Mouse (Mus musculus): ENCODE measurements around the gene Ttc7.
A peak's percentile ranks its signal among the peaks of the same experiment; 100 is the strongest.

Gene Ttc7

DNA sequence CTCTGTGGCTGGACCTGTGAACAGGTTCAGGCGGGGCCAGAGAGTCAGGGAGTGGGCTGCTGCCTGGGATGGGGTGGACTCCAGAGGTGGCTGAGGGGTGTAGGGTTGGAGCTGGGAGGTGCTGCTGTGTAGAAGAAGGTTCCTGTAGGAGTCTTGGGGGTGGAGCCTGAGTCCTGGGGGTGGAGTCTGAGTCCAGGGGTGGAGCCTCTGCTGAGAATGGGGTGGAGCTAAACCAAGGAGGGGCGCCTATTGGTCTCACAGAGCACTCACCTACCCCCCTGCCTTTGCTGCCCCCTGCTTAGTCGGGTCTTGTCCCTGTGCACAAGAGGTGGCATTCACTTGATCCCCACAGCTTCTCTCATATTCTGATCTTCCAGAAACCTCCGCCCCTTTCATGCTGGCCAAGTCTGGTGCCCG, 31.9 kb downstream of the Ttc7 start:
- peak; percentile 65 to 67 for DNase-seq

DNA sequence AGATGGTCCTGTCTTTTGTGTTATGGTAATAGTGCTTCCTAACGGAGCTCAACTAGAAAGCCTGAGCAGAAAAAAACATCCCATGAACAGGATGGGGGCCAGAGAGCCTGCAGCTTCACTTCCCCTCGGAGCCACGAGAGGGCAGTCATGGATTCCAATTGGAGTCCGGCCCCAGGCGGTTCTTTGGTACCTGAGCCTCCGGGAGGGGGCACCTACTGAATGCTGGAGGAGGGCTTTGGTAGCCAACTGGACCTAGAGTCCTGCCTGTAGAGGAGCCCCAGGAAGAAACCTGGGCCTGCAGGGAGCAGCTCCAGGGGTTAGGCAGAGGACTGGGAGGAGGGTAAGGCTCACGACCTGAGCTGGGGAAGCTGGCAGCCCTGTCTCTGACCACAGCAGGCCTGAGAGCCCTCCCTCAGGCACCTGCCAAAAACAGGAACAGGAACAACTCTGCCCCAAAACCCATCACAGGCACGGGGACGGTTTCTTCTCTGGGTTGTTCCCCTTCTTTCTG, 32.4 kb downstream of the Ttc7 start:
- peak; percentile 96 to 97 for DNase-seq

DNA sequence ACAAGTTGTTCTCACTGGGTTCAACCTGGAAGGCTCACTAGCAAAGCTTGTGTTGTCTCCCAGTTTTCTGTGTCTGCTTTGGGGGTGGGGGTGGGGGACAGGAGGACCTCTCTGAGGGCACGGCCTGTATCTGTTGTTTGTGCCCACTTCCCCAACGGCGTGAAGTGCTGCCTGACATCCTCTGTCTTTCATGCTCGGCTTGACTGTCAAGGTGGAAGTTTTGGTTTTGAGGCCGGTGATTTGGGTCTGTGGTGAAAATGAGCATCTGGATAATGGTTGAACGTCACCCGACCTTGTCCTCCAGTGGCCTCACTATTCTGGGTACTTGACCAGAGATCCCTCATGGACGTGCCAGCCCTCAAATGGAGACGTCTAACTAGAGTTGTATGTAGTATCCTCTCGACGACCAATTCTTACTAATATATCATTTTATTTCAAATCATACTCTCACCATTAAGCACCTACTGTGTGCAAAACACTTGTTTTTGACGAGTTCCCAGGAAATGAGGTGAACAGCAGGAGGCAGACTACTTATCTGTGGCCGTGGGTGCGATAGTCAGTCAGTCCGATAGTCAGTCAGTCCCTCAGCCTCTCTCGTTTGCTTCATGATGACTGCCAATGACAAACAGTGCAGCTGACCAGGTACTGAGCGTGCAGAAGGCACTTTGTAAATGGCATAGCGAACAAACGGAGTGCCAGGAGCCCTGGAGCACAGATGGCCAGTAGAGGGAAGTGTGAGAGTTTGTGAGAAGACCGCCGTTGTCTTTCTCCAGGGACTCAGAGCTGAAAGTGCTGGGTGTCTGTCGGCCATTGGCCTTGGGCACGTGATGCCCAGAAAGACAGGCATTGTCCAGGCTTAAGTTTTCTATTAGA, 33.4 kb downstream of the Ttc7 start:
- peak; percentile 57 to 64 for DNase-seq

DNA sequence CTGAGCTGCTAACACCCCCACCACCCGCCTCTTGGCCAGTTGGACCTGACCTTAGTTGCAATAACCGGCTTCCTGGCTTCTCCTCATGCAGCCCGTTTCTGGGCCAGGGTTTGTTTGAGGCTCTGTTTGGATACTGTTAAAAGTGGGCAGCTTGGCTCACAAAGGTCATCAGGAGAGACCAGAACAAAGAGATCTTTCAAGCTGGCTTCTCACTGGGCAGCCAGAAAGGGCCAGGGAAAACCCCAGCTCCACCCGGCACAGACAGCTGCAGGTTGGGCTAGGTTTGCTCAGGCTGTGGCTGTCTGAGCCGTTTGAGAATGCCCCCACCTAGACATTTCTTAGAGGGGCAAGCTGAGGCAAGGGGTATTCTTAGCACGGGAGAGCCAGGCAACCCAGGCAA, 34.6 kb downstream of the Ttc7 start:
- DNase-seq, result peak; percentile 62

DNA sequence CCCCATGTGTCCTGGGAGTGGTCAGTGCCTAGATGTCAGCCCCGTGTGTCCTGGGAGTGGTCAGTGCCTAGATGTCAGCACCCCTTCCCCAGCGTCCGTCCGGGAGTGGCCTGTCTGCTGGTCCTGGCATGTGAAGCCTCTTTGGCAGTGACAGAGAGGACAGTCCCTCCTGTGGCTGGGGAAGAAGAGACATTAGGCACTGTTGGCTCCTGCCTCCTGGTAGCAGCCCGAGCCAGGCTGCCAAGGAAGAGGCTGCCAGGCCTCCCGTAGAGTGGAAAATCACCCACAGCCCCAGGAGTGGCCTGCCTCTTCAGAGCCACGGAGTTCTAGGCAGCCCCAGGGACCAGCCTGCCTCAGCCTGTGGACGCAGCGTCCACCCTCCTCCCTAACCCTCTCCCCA, 35.3 kb downstream of the Ttc7 start:
- DNase-seq, result peak; percentile 92

DNA sequence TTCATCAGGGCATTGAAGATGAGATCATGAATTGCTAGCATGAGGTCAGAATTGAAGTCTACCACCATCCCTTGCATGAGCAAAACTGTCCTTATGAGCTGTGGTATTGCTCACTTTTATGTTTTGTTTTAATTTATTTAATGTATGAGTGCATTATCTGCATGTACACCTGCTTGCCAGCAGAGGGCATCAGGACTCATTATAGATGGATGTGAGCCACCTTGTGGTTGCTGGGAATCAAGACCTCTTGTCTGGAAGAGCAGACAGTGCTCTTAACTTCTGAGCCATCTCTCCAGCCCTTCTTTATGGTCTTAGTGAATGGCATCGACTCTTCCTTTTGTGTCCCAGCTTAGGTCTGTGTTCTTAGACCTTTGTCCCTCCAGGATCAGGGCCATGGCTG, 39.0 kb downstream of the Ttc7 start:
- peak in 1 of 2 experiments; percentile 19 for DNase-seq

DNA sequence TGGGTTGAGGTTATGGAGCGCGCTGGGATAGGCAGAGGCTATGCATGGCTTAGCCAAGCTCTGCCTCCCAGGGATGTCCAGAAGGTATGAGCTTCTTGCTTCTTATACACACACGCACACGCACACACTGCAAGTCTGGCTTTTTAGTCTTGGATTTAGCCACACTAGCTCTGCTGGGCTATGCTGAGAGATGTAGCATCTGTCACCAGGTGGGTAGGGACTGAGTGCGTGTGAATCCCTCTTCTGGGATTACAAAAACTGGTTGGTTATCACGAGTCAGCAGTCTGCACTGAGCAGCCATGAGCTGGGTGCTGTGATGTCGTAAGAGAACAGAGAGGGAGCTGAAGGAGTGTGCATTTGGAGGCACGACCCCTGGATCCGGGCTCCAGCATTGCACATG, 40.5 kb downstream of the Ttc7 start:
- no peak for DNase-seq

DNA sequence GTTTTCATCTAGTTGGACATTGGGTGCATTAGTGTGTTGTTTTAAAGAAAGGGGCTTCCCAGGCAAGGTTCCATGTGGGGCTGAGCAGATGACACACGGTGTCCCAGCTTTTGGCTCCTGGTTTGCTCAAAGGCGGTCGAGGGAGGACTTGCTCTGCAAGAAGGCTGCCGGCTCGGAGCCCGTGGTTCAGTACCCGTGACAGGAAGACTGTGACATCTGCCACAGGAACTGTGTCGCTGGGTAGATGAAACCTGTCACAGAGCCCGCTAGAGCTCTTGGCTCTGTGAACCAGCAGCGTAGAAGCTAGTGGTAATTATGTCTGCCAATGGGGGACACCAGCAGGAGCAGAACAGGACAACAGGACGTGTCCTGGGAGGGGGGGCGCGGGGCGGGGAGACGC, 42.8 kb downstream of the Ttc7 start:
- peak; percentile 73 to 81 for DNase-seq

DNA sequence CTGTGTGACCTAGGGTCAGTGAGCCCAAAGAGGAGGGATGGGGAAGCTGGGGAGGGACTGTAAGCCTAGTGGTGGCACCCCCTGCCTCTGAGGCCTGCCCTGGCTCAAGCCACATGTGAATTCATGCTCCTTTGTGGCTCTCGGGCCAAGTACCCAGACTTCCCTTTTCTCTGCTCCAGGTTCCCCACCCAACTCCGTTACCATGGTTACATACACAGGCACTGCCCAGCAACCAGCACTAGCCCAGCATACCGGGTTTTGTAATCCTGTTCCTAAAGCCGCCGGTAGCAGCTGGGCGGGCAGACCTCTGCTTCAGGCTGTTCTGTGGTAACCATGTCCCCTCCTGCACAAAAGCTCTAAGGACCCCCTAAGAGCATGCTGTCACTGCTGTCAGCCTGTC, 44.3 kb downstream of the Ttc7 start:
- DNase-seq, result peak in 1 of 2 experiments; percentile 29

DNA sequence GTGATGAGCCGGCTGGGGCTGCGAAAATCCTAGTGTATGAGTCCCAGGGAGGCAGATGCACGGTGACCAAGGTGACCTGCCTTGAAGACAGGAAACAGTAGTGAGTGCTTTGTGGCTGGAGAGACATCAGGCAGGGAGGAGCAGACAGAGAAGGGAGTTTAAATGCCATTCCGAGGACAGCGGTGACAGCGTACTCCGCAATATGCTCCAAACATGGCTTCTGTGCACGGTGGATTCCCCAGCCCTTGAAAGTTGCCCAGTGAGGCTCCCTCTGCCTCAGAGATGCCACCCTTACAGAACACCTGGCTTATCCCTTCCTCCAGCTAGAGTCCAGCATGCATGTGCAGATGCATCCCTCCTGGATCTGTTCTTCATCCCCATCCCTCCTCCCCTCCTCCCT, 45.0 kb downstream of the Ttc7 start:
- peak in 1 of 2 experiments; percentile 43 for DNase-seq

DNA sequence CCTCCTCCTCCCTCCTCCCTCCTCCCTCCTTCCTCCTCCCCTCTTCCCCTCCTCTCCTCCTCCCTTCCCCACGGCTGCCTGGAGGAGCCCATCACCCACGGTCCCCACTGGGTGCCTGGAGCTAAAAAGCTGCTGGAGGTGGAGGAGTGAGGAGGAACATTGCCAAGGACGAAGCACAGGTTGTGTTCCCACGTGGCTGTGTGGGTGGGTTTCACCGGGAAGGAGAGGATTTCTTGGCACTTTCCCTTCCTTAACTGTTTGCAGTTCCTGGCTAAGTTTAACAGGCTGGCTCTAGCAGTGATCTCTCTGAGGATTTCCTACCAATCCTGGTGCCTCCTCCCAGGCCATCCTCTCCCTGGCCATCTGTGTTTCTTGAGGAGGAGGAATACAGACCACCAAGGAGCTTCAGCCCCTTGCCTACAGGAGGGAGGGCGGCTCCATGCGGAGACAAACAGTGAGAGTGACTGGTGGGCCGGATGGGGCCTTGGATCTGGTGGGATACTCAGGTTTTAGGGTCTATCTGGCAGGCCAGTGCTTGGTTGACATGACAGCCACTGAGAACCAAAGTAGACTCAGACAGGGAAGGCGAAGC, 45.6 kb downstream of the Ttc7 start:
- DNase-seq, result peak in 1 of 2 experiments; percentile 46

DNA sequence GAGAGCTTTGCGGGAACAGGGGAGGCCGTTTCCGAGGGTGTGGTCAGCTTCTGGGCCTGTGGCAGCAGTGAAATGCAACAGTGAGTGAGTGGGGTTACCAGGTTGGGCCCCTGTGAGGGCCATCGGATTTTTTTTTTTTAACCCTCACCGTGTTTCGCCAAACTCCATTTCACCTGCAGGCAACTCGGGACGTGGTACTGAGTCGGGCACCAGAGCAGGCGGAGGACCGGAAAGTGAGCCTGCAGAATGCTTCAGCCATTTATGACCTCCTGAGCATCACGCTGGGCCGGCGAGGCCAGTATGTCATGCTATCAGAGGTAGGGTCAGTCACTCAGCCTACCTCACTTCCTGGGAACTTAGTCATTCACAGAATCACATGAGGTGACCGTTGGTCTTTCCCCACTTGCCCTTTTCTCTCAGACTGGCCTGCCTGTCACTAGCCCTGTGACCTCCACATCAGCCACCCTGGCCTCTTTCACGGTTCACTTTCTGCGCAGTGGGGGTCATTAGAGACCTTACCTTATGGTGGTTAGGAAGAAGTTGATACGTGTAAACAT, 46.5 kb downstream of the Ttc7 start:
- DNase-seq, result no peak

DNA sequence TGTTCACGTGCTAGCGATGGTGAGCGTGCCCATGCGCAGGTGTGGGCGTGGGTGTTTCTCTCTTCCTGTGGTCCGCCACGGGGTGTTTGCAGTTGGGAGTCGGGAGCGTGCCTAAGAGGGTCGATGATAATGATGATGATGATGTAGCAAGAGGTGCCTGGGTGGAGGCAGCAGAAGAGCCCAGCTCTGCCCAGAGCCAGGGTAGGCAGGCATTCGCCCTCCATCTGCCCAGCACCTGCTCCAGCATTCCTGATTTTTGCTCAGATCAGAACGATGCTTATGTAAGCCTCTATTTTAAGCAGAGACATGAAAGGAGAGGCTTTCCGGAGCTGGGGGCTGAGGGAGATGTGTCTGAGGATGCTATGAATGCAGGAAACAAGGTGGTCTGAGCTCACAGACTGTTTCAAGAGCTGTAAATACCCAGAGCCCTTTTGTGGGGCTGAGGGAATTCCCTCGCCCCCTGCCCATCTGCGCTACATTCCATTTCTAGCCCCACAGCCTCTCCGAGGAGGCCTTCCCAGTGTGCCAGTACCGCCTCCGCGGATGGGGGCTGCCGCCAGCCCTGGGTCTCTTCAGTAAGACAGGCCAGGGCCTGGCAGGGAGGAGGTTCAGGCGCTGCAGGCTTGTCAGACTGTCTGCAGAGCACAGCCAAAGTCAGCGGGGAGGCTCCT, 47.7 kb downstream of the Ttc7 start:
- DNase-seq, result peak; percentile 78 to 80

DNA sequence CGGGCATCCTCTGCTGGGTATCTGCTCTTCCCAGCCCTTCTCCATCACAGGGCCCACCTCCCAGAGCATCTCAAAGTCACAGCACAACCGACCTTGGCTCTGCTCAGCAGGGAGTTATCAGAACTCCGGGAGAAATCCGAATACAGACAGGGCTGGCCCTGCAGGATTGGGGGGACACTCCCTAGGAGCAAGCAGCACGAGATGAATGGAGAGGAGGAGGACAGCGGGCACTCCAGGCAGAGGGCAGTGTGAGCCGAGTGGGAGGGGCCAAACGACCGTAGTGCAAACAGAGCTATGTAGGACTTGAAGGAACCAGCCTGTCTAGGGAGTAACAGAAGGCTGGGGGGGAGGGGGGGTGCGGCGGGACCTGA, 48.2 kb downstream of the Ttc7 start:
- DNase-seq, result peak; percentile 73 to 80

DNA sequence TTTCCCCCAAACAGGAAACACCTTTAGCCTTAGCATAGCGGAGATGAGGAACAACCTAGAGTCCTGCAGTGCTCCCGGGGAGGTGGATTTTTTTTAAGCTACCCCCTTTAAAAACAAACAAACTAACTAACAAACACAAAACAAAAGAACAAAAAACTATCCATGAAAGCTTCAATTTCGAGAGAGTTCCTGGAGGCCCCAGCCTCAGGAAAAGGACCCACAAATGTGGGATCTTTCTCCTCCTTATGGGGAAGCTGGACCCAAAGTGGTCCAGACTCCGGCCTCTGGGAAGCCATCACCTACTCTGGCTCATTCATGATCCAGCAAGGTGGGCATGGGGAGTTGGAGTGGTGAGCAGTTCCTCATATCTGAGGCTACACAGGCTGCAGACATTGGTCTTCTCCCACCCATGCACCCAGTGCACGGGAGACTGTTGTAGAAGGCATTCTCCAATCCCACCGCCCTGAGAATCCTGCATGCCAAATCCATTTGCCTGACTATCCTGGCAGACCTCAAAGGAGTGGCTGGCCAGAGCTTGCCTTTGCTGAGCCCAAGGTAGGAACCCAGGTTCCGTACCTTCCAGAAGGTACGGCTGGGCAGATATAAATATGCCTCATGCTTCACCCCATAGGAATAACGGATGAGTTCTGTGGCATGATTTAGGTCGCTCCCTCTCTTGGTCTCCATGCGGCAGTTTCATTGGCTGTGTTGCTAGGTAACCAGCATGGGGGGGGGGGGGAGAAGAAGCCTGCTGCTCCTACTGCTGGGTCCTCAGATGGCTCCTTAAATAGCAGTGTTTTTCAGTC, 48.9 kb downstream of the Ttc7 start:
- peak in 1 of 2 experiments; percentile 61 for DNase-seq

DNA sequence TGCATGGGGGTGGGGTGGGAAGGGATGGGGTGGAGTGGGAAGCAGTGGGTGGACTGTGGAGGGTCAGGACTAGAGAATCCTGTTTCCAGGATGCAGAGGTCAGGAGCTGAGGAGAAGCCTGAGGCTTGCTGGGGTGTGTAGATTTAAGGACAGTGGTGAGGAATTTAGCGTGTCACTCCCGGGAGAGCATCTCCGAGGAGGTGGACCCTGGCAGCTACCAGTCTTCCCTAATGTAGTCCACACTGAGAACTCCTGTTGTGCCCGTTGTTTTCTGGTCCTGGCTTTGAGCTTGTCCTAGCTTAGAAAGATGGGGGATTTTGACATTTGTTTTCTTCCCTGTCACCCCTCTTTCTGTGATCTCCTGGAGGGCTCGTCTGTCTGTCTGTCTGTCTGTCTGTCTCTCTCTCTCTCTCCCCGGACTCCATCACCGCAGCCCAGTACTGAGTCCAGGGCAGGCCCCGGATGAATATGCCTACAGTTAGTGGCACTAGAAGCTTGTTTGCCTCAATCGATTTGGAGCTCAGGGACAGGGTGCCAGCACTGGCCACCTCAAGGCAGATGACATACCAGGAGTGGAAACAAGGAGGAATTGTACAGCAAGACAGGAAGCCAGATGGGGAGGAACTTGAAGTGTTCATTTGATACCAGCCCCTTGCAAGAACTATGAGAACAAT, 49.6 kb downstream of the Ttc7 start:
- peak in 1 of 2 experiments; percentile 56 for DNase-seq

DNA sequence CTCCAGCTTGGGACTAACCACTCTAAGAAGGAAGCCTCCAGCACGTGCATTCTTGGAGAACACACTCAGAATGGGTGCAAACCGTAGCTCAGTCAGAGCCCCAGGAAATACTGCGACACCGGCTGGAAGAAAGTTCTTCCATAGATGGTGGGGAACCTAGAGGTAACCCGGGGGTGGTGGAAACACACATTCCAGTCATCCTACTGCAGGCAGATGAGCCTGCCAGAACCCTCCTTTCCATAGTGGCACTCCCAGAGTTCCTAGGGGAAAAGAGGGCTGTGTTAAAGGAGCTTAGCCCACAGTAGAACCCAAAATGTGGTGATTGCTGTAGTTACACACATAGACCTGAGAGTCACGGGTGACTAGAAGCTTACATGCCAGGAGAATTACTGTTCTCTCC, 50.2 kb downstream of the Ttc7 start:
- DNase-seq, result no peak

DNA sequence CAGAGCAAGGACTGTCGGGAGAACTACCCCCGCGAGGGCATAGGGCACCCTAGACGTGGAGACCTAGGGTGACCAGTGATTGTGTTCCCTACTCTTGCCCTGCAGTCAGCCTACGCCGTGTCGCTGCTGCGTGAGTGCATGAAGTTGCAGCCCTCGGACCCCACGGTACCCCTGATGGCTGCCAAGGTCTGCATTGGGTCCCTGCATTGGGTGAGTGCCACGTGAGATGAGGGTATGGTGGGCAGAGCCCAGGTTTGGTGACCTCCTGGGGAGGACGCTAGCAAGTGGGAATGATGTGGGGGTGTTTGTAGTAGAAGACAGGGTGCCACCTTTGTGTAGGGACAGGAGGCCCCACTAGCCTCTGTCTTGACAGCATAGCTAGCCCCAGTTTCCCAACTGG, 51.5 kb downstream of the Ttc7 start:
- no peak for DNase-seq

DNA sequence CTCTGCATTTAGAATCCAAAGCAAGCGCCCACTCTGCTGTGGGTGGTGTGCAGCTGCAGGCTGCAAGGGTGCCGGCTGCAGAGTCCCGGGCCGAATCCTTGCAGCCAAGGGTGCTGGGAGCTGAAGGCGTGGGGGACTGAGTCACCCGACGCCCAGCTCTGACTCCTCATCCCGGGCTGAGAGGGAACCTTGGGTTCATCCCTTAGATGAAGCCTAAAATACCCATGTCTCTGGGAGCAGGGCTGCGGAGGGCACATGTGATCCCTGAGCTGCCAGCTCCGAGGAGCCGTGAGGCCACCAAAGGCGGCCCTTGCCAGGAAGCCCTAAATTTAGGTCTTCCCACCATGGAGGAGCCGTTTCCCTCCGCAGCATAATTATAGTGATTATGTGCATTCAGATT, 52.5 kb downstream of the Ttc7 start:
- no peak for DNase-seq

DNA sequence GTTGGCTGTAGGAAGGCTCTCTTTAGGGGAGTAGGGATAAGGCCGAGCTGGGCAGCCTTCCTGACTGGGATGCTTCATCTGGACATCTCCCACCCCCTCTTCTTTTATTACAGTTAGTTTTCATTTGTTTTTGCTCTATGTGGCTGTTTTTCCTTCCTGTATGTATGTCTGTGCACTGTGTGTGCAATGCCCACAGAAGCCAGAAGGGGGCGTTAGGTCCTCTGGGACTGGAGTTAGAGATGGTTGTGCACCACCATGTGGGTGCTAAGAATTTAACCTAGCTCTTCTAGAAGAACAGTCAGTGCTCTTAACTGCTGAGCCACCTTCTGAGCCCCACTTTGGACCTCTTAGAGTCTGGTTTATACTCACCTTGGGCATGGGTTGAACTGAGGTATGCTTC, 53.0 kb downstream of the Ttc7 start:
- no peak for DNase-seq

DNA sequence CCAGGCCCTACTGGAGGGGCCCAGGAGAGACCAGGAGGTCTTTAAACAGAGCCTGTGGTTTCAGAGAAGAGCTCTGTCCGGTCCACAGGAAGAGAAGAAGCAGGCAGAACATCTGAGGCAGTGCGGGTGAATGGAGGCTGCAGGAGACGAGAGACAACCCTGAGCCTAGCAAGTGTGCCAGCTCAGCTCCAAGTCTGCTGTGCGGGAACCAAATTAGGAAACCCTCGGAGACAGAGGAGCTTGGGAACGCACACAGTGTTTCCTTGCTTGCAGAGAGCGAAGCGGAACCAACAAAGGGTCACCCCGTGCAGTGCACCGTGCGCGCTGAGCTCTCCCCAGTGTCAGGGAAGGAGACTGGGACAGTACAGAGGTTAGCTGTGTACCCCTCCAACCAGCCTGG, 54.2 kb downstream of the Ttc7 start:
- DNase-seq, result no peak

DNA sequence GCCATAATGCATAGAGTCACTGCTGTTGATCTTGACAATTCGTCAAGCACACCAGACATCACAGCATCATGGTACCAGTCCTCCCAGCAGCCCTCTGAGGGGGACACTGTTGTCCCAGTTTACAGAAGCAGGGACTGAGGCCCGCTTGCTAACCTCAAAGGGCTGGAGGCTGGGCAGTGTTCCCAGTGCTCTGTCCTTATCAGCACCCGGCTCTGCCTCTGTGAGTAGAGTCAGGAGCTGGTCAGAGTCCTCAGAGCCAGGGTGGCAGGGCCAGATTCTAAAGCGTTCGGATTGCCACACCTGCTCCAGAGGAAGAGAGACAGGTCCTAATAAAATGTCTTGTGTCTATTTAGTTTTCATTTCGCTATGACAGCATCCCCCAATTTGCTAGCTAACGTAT, 55.0 kb downstream of the Ttc7 start:
- DNase-seq, result no peak

Measured in cerebellum, adult 18-20 months (tissue).